Mouse (Mus musculus) liver, embryonic 15.5 days (tissue): ENCODE measurements at regions not wholly inside any gene's neighbourhood (a gene's known extent, or its start where the extent isn't known, plus 50 kb on each side); places are given as distances from the start of the nearest gene placed in this dataset.

ENCODE experiments used
- ATAC-seq: fragments of 200-750 bp; cut with Nextera tagmentation; 2 replicates; pipeline ENCODE4 v1.8.0; 2017; ENCODE audit warnings: moderate number of reproducible peaks, mild to moderate bottlenecking, moderate library complexity; ENCODE audit not compliant: insufficient read depth
- H3K27ac ChIP-seq: fragments of 300-500 bp; sonication (generic); replicated peaks from 2 replicates; pipeline ENCODE4 v1.5.1; 2015; ENCODE audit warnings: mild to moderate bottlenecking, inconsistent platforms
- H3K27me3 ChIP-seq: fragments of 300-500 bp; sonication (generic); 2 replicates; pipeline ENCODE4 v1.6.1; 2015; ENCODE audit warnings: mild to moderate bottlenecking, inconsistent platforms
- H3K36me3 ChIP-seq: fragments of 300-500 bp; sonication (generic); replicated peaks from 2 replicates; pipeline ENCODE4 v1.6.1; 2015; ENCODE audit warnings: moderate library complexity, mild to moderate bottlenecking, inconsistent platforms
- H3K4me1 ChIP-seq: fragments of 300-500 bp; sonication (generic); replicated peaks from 2 replicates; pipeline ENCODE4 v1.6.1; 2015; ENCODE audit warnings: inconsistent platforms
- H3K4me2 ChIP-seq: fragments of 300-500 bp; sonication (generic); 2 replicates; pipeline ENCODE4 v1.6.1; 2015; ENCODE audit warnings: moderate library complexity, mild to moderate bottlenecking, inconsistent platforms
- H3K4me3 ChIP-seq: fragments of 300-500 bp; sonication (generic); replicated peaks from 2 replicates; pipeline ENCODE4 v1.5.1; 2015; ENCODE audit warnings: mild to moderate bottlenecking, inconsistent platforms
- H3K9ac ChIP-seq: fragments of 300-500 bp; sonication (generic); 2 replicates; pipeline ENCODE4 v1.6.1; 2015; ENCODE audit warnings: moderate library complexity, mild to moderate bottlenecking, inconsistent platforms
- H3K9me3 ChIP-seq: fragments of 300-500 bp; sonication (generic); replicated peaks from 2 replicates; pipeline ENCODE4 v1.6.1; 2016; ENCODE audit warnings: inconsistent platforms
- WGBS: fragments of 180-500 bp; shearing (Covaris S2); methylation state at CpG from one replicate; pipeline ENCODE4 v1.1.7; 2015; ENCODE audit warnings: mixed read lengths; ENCODE audit not compliant: insufficient replicate concordance; 5-methylcytosine and 5-hydroxymethylcytosine counted together

- H3K9ac ChIP-seq = no peak overlapping the region
- no peaks in the 10 kb centered on the region for H3K36me3 ChIP-seq
- no peak overlapping the region for H3K4me2 ChIP-seq
- no peaks in the 10 kb centered on the region for H3K9me3 ChIP-seq
- no peak for ATAC-seq
- no peaks in the 10 kb centered on the region for H3K27me3 ChIP-seq
- WGBS = 36% methylated on average over 4 of the region's 4 CpGs
- no peak overlapping the region for H3K27ac ChIP-seq
- no peaks in the 10 kb centered on the region for H3K4me1 ChIP-seq
- no peak overlapping the region for H3K4me3 ChIP-seq
Measured at GRCm38 (mm10) chr15:56425986-56426385, 1051.4 kb downstream of the Slc22a22 start.

- H3K27ac ChIP-seq = no peak overlapping the region
- no peak for ATAC-seq
- no peak overlapping the region for H3K4me3 ChIP-seq
- no peaks in the 10 kb centered on the region for H3K27me3 ChIP-seq
- H3K4me1 ChIP-seq = no peaks in the 10 kb centered on the region
- no peaks in the 10 kb centered on the region for H3K36me3 ChIP-seq
- no peak overlapping the region for H3K9ac ChIP-seq
- 56% methylated on average over 1 of the region's 1 CpGs for WGBS
- H3K4me2 ChIP-seq = no peak overlapping the region
- no peaks in the 10 kb centered on the region for H3K9me3 ChIP-seq
Measured at GRCm38 (mm10) chr15:56420681-56421080, 1056.7 kb downstream of the Slc22a22 start.

- no peaks in the 10 kb centered on the region for H3K36me3 ChIP-seq
- no peaks in the 10 kb centered on the region for H3K4me1 ChIP-seq
- H3K4me3 ChIP-seq = no peak overlapping the region
- H3K4me2 ChIP-seq = no peak overlapping the region
- ATAC-seq = no peak
- H3K27ac ChIP-seq = no peak overlapping the region
- no peaks in the 10 kb centered on the region for H3K9me3 ChIP-seq
- H3K9ac ChIP-seq = no peak overlapping the region
- H3K27me3 ChIP-seq = no peaks in the 10 kb centered on the region
Measured at GRCm38 (mm10) chr15:56391982-56392381, 1085.4 kb downstream of the Slc22a22 start.

- no peak overlapping the region for H3K4me3 ChIP-seq
- no peaks in the 10 kb centered on the region for H3K9me3 ChIP-seq
- no peak for ATAC-seq
- H3K27ac ChIP-seq = no peak overlapping the region
- no peaks in the 10 kb centered on the region for H3K4me1 ChIP-seq
- no peaks in the 10 kb centered on the region for H3K36me3 ChIP-seq
- no peak overlapping the region for H3K4me2 ChIP-seq
- 50% methylated on average over 1 of the region's 1 CpGs for WGBS
- no peak overlapping the region for H3K9ac ChIP-seq
- H3K27me3 ChIP-seq = no peaks in the 10 kb centered on the region
Measured at GRCm38 (mm10) chr15:56378511-56378910, 1098.9 kb downstream of the Slc22a22 start.

- Histone ChIP-seq H3K4me1 (no peaks in the 10 kb centered on the region), H3K4me2 (no peak overlapping the region), H3K27ac (no peak overlapping the region), H3K27me3 (no peaks in the 10 kb centered on the region), H3K36me3 (no peaks in the 10 kb centered on the region), H3K4me3 (no peak overlapping the region), H3K9me3 (no peaks in the 10 kb centered on the region), H3K9ac (no peak overlapping the region)
- WGBS = 50% methylated on average over 5 of the region's 5 CpGs
- ATAC-seq = no peak
Measured at GRCm38 (mm10) chr15:56350903-56351302, 1126.5 kb downstream of the Slc22a22 start.

GRCm38 (mm10) chr15:56346111-56346510, 1131.3 kb downstream of the Slc22a22 start:
- no peak for ATAC-seq
- Histone ChIP-seq H3K27ac (no peak overlapping the region), H3K36me3 (no peaks in the 10 kb centered on the region), H3K9ac (no peak overlapping the region), H3K9me3 (no peaks in the 10 kb centered on the region), H3K27me3 (no peaks in the 10 kb centered on the region), H3K4me3 (no peak overlapping the region), H3K4me1 (no peaks in the 10 kb centered on the region), H3K4me2 (no peak overlapping the region)
- 43% methylated on average over 2 of the region's 2 CpGs for WGBS

GRCm38 (mm10) chr15:56344973-56345372, 1132.5 kb downstream of the Slc22a22 start:
- no peak for ATAC-seq
- H3K9ac ChIP-seq = no peak overlapping the region
- WGBS = 61% methylated on average over 2 of the region's 2 CpGs

GRCm38 (mm10) chr15:56344304-56344932, 1133.0 kb downstream of the Slc22a22 start:
- Histone ChIP-seq H3K9me3 (no peaks in the 10 kb centered on the region), H3K36me3 (no peaks in the 10 kb centered on the region), H3K27ac (no peak overlapping the region), H3K27me3 (no peaks in the 10 kb centered on the region), H3K4me3 (no peak overlapping the region), H3K4me1 (no peaks in the 10 kb centered on the region), H3K4me2 (no peak overlapping the region), H3K9ac (no peak overlapping the region)
- no peak for ATAC-seq
- 43% methylated on average over 4 of the region's 4 CpGs for WGBS

More at GRCm38 (mm10) chr15:56344973-56345372, 1132.5 kb downstream of the Slc22a22 start:
- Histone ChIP-seq H3K4me3 (no peak overlapping the region), H3K36me3 (no peaks in the 10 kb centered on the region), H3K9me3 (no peaks in the 10 kb centered on the region), H3K27ac (no peak overlapping the region), H3K4me2 (no peak overlapping the region), H3K4me1 (no peaks in the 10 kb centered on the region), H3K27me3 (no peaks in the 10 kb centered on the region)

GRCm38 (mm10) chr15:56337879-56338278, 1139.5 kb downstream of the Slc22a22 start:
- no peaks in the 10 kb centered on the region for H3K36me3 ChIP-seq
- H3K4me2 ChIP-seq = no peak overlapping the region
- H3K27ac ChIP-seq = no peak overlapping the region
- WGBS = 39% methylated on average over 5 of the region's 5 CpGs
- no peak overlapping the region for H3K4me3 ChIP-seq
- H3K9ac ChIP-seq = no peak overlapping the region
- no peaks in the 10 kb centered on the region for H3K27me3 ChIP-seq
- H3K9me3 ChIP-seq = no peaks in the 10 kb centered on the region
- no peaks in the 10 kb centered on the region for H3K4me1 ChIP-seq
- no peak for ATAC-seq

- Histone ChIP-seq H3K9ac (no peak overlapping the region), H3K27ac (no peak overlapping the region), H3K4me2 (no peak overlapping the region), H3K4me1 (no peaks in the 10 kb centered on the region), H3K27me3 (no peaks in the 10 kb centered on the region), H3K9me3 (no peaks in the 10 kb centered on the region), H3K36me3 (no peaks in the 10 kb centered on the region), H3K4me3 (no peak overlapping the region)
- ATAC-seq = no peak
- WGBS = 25% methylated on average over 5 of the region's 5 CpGs
Measured at GRCm38 (mm10) chr15:56336449-56336848, 1141.0 kb downstream of the Slc22a22 start.

GRCm38 (mm10) chr15:56335011-56335410, 1142.4 kb downstream of the Slc22a22 start:
- no peaks in the 10 kb centered on the region for H3K9me3 ChIP-seq
- no peaks in the 10 kb centered on the region for H3K4me1 ChIP-seq
- H3K36me3 ChIP-seq = no peaks in the 10 kb centered on the region
- H3K4me3 ChIP-seq = no peak overlapping the region
- WGBS = 45% methylated on average over 2 of the region's 2 CpGs
- no peak overlapping the region for H3K27ac ChIP-seq
- no peak overlapping the region for H3K9ac ChIP-seq
- H3K27me3 ChIP-seq = no peaks in the 10 kb centered on the region
- ATAC-seq = no peak
- no peak overlapping the region for H3K4me2 ChIP-seq

GRCm38 (mm10) chr15:56320501-56320900, 1156.9 kb downstream of the Slc22a22 start:
- H3K9me3 ChIP-seq = no peaks in the 10 kb centered on the region
- no peak overlapping the region for H3K4me3 ChIP-seq
- no peaks in the 10 kb centered on the region for H3K4me1 ChIP-seq
- no peaks in the 10 kb centered on the region for H3K27me3 ChIP-seq
- ATAC-seq = no peak
- H3K27ac ChIP-seq = no peak overlapping the region
- H3K4me2 ChIP-seq = no peak overlapping the region
- H3K36me3 ChIP-seq = no peaks in the 10 kb centered on the region
- no peak overlapping the region for H3K9ac ChIP-seq
